Mouse (Mus musculus) naive thymus-derived CD4-positive, alpha-beta T cell, adult 2 months (primary cell): ENCODE measurements around the gene Nrarp.
A peak's percentile ranks its signal among the peaks of the same experiment; 100 is the strongest.

Experiments
- DNase-seq: peaks from one replicate; pipeline ENCODE4 v3.0.0-alpha.2; 2011; ENCODE audit warnings: low read depth

The Nrarp gene

DNA sequence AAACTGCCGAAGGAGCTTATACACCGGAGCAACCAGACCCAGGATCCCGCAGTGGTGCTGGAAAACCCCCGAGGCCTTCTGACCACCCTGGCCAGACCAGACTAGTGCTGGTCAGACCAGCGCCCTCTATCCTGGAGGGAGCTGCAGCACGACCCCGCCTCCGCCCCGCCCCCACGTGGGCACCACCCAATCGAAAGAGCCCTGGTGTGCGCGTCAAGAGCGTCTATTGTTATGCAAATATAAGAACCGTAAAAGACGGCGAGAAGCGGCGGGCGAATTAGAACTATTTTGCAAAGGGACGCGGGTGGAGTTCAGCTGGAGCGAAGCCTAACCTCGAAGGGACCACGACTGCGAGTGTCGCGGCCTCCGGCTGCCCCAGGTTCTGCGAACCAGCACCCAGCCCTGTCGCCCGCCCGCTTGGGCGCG, at the start of gene Nrarp:
Gene Nrarp (plus strand): TSS at position 281 of the 426 bp plus-strand sequence.
- peak; percentile 88 for DNase-seq

DNA sequence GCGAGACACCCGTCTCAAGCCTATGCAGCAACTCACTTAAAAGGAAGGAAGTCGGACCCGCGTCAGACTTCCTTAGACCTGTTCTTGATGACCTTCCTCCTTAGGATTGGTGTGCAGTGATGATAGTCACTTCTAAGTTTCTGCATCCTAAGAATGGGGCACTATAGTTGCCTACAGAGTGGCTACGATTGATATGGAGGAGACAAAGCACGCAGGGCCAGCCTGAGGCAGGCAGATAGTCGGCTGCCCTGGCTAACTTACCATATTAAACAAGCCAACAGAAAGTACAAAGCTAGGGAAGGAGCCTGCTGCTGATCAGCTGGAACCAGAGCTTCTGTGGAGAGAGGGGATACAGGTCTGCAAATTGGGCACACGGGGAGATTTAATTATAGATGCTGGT, 49.0 kb upstream of the Nrarp start:
- DNase-seq, result no peak

DNA sequence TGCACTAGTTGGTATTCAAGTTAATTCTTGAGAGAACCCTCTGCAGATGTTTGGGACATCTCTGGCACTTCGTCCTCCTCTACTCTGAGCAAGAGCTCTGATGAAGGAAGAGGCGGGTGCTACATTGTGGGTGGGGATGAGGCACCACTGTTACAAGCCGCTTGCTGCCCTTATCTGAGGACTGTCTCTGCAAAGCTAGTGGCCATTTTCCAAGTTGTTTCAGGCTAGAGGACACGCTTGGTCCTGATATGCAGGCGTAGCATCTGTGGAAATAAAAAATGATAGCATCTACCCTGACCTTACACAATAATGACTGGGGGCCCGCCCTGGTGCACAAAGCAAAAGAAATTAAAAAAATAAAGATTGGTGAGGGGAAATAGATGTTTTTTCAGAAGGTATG, 42.7 kb upstream of the Nrarp start:
- DNase-seq, result no peak

GRCm38 (mm10) chr2:25141185-25141584, 39.4 kb upstream of the Nrarp start:
- no peak for DNase-seq

DNA sequence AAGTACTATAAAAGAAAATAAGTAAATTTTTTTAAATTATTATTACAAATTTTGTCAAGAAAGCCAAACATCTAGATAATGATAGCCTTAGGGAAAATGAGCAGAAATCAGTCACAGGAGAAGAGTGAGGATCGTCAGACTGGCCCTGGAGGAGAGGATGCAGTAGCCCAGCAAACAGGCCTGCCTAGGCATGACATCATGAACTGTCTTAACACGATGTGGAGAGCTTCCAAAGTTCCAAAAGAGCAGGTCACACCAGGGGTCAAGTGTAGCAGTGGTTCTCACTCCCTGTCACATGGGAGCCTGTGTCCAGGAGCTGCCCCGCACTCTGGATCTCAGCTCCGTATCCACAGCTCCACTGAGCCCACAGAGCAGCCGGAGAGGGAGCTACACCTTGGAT, 38.6 kb upstream of the Nrarp start:
- DNase-seq, result no peak

- DNase-seq, result no peak
Observed at GRCm38 (mm10) chr2:25145346-25145745, 35.2 kb upstream of the Nrarp start.

- DNase-seq, result no peak
Observed at GRCm38 (mm10) chr2:25147398-25147797, 33.2 kb upstream of the Nrarp start.

GRCm38 (mm10) chr2:25147892-25148291, 32.7 kb upstream of the Nrarp start:
- DNase-seq, result no peak

GRCm38 (mm10) chr2:25149643-25150042, 30.9 kb upstream of the Nrarp start:
- no peak for DNase-seq

GRCm38 (mm10) chr2:25151280-25151956, 29.1 kb upstream of the Nrarp start:
- DNase-seq, result no peak

DNA sequence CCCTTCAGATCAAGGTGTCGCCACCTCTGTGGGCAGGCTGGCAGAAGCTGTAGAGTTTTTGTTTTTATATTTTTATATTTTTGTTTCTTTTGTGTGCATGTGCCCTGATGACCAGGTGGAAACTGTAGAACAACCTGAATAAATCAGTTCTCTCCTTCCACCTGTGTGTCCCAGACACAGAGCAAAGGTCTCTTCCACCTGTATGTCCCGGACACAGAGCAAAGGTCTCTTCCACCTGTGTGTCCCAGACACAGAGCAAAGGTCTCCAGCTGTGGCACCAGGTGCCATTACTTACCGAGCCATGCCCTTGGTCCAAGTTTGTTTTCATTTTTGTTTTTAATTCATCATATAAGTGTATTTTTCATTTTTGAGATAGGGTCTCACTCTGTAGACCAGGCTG, 24.4 kb upstream of the Nrarp start:
- no peak for DNase-seq

DNA sequence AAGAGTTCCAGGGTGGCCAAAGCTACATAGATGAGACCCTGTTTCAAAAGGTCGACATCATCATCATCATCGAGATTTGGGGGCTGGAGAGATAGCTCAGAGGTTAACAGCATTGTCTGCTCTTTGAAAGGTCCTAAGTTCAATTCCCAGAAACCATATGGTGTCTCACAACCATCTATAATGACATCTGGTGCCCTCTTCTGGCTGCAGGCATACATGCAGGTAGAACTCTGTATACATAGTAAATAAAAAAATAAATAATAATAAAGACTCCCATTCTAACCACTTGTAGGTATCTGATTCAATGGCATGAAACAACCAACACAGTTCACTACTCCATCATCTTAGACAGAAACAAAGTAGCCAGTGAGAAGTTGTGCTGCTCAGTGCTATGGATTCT, 23.6 kb upstream of the Nrarp start:
- DNase-seq, result peak; percentile 47

GRCm38 (mm10) chr2:25157655-25158054, 22.9 kb upstream of the Nrarp start:
- peak; percentile 84 for DNase-seq

DNA sequence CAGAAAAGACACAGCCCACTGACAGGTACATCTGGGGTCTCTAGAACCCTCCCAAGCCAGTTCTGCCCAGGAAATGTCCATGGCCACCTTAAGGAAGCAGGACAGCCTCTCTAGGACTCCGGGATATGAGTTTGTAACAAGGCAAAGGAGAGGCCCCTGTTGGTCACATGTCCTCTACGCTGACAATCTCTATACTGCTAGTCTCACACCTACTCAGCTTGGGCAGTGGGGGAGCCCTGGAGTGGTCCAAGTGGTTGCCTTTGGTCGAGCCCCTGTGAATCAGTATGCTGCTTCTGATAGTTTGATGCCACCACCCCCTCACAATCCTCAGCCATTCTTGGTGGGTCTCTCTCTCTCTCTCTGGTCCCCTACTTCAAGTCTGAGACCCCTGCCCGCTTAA, 13.1 kb upstream of the Nrarp start:
- DNase-seq, result no peak

DNA sequence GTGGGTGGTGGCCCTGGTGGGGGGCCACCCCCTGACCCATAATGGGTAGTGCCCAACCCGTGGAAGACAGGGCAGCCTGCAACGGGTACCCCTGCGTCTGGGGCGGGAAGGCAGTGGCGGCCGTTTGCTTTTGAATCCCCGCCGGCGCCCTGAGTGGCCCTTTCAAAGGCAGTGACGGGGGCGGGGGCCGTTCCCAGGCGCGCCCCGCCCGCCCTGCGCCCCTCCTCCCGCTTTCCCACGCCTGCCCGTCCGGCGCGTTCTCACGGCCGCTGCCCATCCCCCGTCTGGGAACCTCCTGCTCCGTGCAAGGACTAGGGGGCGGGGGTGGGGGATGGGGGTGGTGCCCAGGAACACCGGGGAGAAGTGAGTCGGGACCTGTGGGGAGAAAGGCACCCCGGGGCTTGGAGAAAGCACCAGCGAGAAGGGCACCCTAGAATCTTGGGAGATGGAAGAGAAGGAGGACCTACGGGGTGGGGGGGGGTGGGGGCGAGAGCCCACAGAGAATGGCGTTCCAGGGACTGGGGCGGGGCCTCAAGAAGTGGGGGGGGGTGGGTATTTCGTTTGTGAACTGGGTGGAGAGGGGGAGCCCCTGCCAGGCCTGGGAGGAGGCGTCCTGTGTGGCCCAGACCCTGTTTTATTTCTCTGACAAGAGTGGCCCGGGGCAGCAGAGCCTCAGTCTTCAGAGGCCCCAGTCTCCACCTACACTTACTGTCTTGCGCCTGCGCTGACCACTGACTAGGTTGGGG, 12.5 kb upstream of the Nrarp start:
- no peak for DNase-seq

- no peak for DNase-seq
Observed at GRCm38 (mm10) chr2:25168665-25168978, 11.9 kb upstream of the Nrarp start.

DNA sequence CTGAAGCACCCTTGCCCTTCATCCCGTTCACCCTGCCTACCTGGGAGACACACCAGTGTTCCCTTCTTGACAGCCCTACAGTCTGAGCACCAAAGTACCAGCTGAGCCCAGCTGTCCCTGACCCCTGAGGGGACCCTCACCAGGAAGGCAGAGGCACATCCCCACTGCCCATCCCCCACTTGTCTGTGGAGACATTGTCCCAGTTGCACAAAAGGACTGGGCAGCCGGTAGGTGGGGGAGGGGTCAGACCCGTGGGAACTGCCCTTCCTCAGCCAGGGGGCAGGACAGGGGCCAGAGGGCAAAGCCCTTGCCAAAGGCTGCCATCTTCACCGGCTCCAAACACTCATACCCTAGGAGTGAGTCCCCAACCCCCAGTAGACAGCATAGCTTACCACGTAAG, 10.8 kb upstream of the Nrarp start:
- no peak for DNase-seq

DNA sequence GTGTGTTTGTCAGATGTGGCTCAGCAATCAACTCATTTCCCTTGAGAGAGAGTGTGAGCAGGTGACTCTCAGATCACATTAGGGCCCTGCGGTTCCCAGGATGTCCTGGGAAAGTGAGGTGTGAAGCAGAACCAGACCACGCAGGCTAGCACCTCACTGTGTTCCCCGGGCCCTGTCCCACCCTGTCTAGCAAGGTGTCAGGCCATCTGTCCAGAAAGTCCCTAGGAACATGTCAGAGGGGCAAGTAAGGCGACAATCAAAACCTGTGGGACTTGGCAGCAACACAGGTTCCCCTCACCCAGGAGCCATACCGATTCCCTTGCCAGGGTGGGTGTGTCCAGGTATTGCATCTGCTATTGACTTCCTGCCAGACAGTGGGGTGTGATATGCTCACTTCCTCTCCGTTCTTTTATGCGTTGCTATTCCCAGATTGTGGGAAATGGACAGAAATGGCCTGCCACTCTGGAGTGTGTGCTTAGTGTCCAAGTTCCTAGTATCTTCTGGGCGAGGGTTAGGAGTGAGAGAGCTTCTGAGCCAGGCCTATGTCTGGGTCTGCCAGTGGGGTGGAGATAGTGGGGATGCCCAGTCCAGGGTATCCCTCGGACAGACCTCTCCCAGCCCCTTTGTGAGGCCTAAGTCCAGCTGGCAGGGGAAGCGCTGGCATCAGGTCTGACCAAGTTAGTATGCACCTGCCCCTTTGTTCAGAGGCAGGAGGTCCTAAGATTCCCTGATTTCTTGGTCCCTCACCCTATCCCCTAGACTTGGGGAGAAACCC, 10.0 kb upstream of the Nrarp start:
- DNase-seq, result peak; percentile 53

DNA sequence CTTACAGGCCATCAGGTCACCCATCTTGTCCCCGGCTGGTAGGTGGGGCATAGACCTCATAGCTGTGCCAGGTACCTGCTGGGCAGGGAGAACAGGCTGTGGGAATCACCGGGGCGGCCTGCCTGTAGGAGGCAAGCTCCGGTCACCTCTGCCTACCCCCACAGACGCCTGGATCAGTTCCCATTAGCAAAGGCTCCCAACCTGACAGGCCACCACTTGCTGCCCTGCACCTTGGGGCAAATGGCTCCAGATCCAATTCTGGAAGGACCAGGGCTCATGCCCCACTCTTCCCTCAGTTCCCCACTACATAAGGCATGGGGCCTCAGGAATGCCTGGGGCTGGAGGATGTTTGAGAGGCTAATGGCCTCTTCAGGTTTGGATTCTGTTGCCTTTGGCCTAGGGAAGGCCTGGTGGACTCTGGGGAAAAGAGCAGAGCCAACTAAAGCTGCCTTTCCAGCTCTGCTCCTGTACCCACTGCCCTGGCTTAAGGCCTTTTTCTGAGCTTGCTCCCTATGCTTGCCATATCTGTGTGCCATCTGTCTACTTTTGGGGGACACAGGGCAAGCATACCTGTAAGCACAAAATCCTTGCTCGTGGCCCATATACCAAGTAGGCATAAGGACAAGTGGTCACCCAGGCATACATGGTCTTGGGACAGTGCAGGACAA, 9.3 kb upstream of the Nrarp start:
- DNase-seq, result no peak

- DNase-seq, result no peak
Observed at GRCm38 (mm10) chr2:25171769-25172153, 8.8 kb upstream of the Nrarp start.

DNA sequence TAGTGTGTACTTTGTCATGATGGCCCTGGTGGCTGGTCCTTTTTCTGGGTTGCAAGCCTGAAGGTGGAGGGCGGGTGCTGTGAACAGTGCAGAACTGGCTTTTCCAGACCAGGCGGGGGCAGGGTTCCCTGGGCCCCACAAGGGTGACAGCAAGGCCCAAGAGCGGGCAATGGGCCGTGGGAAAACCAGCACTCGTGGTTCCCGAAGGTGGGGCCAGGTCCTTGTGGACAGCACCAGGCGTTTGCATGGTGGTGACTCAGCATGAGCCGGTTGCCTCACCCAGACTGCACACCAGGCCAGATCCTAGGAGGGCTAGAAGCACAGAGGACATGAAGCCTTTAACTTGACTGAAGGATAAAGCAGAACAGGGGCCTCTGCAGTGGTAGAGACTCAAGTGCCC, 7.9 kb upstream of the Nrarp start:
- DNase-seq, result no peak

DNA sequence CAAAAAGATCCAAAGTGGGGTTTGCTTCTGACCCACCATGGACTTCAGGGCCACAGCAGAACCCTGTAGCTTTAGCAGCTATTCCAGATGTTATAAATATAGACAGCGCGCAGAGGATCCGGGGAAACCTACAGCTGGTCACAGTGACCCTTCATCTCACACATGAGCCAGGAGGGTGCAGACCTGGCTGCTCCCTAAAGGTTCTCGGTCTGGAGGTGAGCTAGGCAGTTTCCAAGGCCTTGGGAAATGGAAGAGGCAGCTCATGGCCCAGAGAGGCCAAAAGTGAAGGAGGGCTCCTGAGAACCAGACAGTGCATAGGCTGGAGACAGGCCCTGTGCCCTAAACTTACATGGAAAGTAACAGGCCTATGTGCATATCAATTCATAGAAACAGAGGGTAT, 6.7 kb upstream of the Nrarp start:
- no peak for DNase-seq
